Comparison of ENCODE assay signal across 9 mouse cellular contexts in genomic region chr9:102622192-102622857, GRCm38 (mm10). TPM values are rescaled to one million over a fixed set of nuclear protein-coding genes. Genes with fewer than 3 reads are reported as not detected.
DNase-seq lines count a peak whose midpoint lies in the region; ATAC-seq lines count a peak whose summit lies in the region.
"Had no signal": no experiment of that assay in that cellular context is flagged by ENCODE, and none has a peak within 500 bp of the region (broad histone marks: within the 10 kb centered on the region; RNA-seq: fewer than 3 reads in every experiment).

No protein-coding gene starts in this region.

- ATAC-seq in forebrain, embryonic 12.5 days (ENCODE audit: low FRiP score): no peak
- no peak for ATAC-seq in forebrain, embryonic 16.5 days
- no peak for ATAC-seq in neural tube, embryonic 15.5 days (ENCODE audit: low FRiP score)
- peak; percentile 23 for ATAC-seq in inflammation-experienced regulatory T-cells, adult 6 months

- H3K9ac ChIP-seq in forebrain, embryonic 12.5 days: no peak overlapping the region
- no peak overlapping the region for H3K9ac ChIP-seq in forebrain, embryonic 16.5 days (replicated peaks; ENCODE audit: low read depth, low read length)
- no peak overlapping the region for H3K9ac ChIP-seq in neural tube, embryonic 15.5 days (replicated peaks)
- H3K9ac ChIP-seq: limb, embryonic 13.5 days had no signal

- peaks cover 12% of the 10 kb centered on the region for H3K4me1 ChIP-seq in forebrain, embryonic 12.5 days
- H3K4me1 ChIP-seq in forebrain, embryonic 16.5 days (replicated peaks; ENCODE audit: control insufficient read depth, insufficient read depth, low read length): peaks cover 18% of the 10 kb centered on the region
- peaks cover 16% of the 10 kb centered on the region for H3K4me1 ChIP-seq in neural tube, embryonic 15.5 days

- DNase-seq in neural tube, embryonic 10.5 days (ENCODE audit: extremely low spot score, low spot score): peak; percentile 36
- peak; percentile 69 for DNase-seq in c-Kit-positive CD71-positive TER-119-positive erythroid progenitor cells, embryonic 14.5 days (ENCODE audit: low spot score)
- DNase-seq in mesoderm, embryonic 11.5 days (ENCODE audit: low read depth, low spot score): peak; percentile 87
- DNase-seq in urinary bladder, postnatal 25 days (ENCODE audit: low spot score): no peak

- H3K4me2 ChIP-seq in forebrain, embryonic 12.5 days: no peak overlapping the region
- no peak overlapping the region for H3K4me2 ChIP-seq in forebrain, embryonic 16.5 days (ENCODE audit: low read length)
- H3K4me2 ChIP-seq in neural tube, embryonic 15.5 days: no peak overlapping the region
- H3K4me2 ChIP-seq: limb, embryonic 13.5 days had no signal

- H3K36me3 ChIP-seq in forebrain, embryonic 12.5 days (replicated peaks): peaks cover 11% of the 10 kb centered on the region
- H3K36me3 ChIP-seq in forebrain, embryonic 16.5 days (ENCODE audit: control insufficient read depth, insufficient read depth): no peaks in the 10 kb centered on the region
- peaks cover 10% of the 10 kb centered on the region for H3K36me3 ChIP-seq in neural tube, embryonic 15.5 days

- H3K27ac ChIP-seq in forebrain, embryonic 12.5 days: peak overlapping the region; percentile 13; the same call in 1 of the 2 replicates
- H3K27ac ChIP-seq in forebrain, embryonic 16.5 days (ENCODE audit: low read length): no peak overlapping the region
- H3K27ac ChIP-seq in neural tube, embryonic 15.5 days (replicated peaks): no peak overlapping the region
- H3K27ac ChIP-seq: limb, embryonic 13.5 days had no signal

- no peak overlapping the region for H3K4me3 ChIP-seq in forebrain, embryonic 12.5 days (replicated peaks)
- no peak overlapping the region for H3K4me3 ChIP-seq in forebrain, embryonic 16.5 days (replicated peaks; ENCODE audit: low read length)
- no peak overlapping the region for H3K4me3 ChIP-seq in neural tube, embryonic 15.5 days (replicated peaks)
- H3K4me3 ChIP-seq: limb, embryonic 13.5 days had no signal

- H3K27me3 ChIP-seq in forebrain, embryonic 12.5 days: no peaks in the 10 kb centered on the region
- no peaks in the 10 kb centered on the region for H3K27me3 ChIP-seq in forebrain, embryonic 16.5 days (replicated peaks; ENCODE audit: control insufficient read depth, insufficient read depth, low read length)
- H3K27me3 ChIP-seq in neural tube, embryonic 15.5 days (replicated peaks): no peaks in the 10 kb centered on the region
- H3K27me3 ChIP-seq: limb, embryonic 13.5 days had no signal

- WGBS in forebrain, embryonic 12.5 days: 42% methylated on average over 5 of the region's 5 CpGs
- WGBS in forebrain, embryonic 16.5 days: 35% methylated on average over 5 of the region's 5 CpGs
- WGBS in neural tube, embryonic 15.5 days: 36% methylated on average over 5 of the region's 5 CpGs

- no peaks in the 10 kb centered on the region for H3K9me3 ChIP-seq in forebrain, embryonic 12.5 days
- H3K9me3 ChIP-seq in forebrain, embryonic 16.5 days (ENCODE audit: control insufficient read depth, low read length): no peaks in the 10 kb centered on the region
- H3K9me3 ChIP-seq in neural tube, embryonic 15.5 days (replicated peaks): no peaks in the 10 kb centered on the region
- H3K9me3 ChIP-seq: limb, embryonic 13.5 days had no signal

RNA-seq across cellular contexts. Expression of gene Anapc13, which starts 3.8 kb away (rescaled TPM):
- polyA plus RNA-seq in forebrain, embryonic 12.5 days (2016; fragmentation: Nextera tagmentation; extraction: Ambion mirVana): 183 and 199 TPM in 2 replicates
- 109 and 111 TPM in 2 replicates for polyA plus RNA-seq in forebrain, embryonic 16.5 days (2015; fragmentation: Nextera tagmentation; extraction: Ambion mirVana)
- polyA plus RNA-seq in neural tube, embryonic 15.5 days (2015; fragmentation: Nextera tagmentation; extraction: Ambion mirVana): 160 and 164 TPM in 2 replicates
- polyA plus RNA-seq in inflammation-experienced regulatory T-cells, adult 6 months (2017; shearing (Covaris generic)): 100 to 1,000 TPM; 106 to 147 (median 129) TPM

RNA-seq across cellular contexts. Expression of gene Cep63, which starts 4.0 kb away (rescaled TPM):
- 61.7 and 66.1 TPM in 2 replicates for polyA plus RNA-seq in forebrain, embryonic 12.5 days (2016; fragmentation: Nextera tagmentation; extraction: Ambion mirVana)
- 43.7 and 50.3 TPM in 2 replicates for polyA plus RNA-seq in forebrain, embryonic 16.5 days (2015; fragmentation: Nextera tagmentation; extraction: Ambion mirVana)
- polyA plus RNA-seq in neural tube, embryonic 15.5 days (2015; fragmentation: Nextera tagmentation; extraction: Ambion mirVana): 35.6 and 41.7 TPM in 2 replicates
- polyA plus RNA-seq in inflammation-experienced regulatory T-cells, adult 6 months (2017; shearing (Covaris generic)): 10 to 100 TPM; 38.9 to 61.0 (median 49.9) TPM
